Mouse (Mus musculus) limb, embryonic 12.5 days (tissue): ENCODE measurements around the gene Pomc. TPM values are rescaled to one million over a fixed set of nuclear protein-coding genes. Genes with fewer than 3 reads are reported as not detected.
"Not testable (repeated sequence)": the region's sequence is repeated elsewhere in the genome, so short reads cannot be mapped to it uniquely, and the experiment has no call there.

Experiments used
- ATAC-seq: fragments of 200-750 bp; cut with Nextera tagmentation; 2 replicates; pipeline ENCODE4 v1.8.0; 2017; ENCODE audit warnings: low read depth, moderate TSS enrichment; ENCODE audit not compliant: insufficient number of reproducible peaks, insufficient read depth, low FRiP score, low TSS enrichment
- H3K27ac ChIP-seq: fragments of 300-500 bp; sonication (generic); 2 replicates; pipeline ENCODE4 v1.5.1; 2016; ENCODE audit warnings: mild to moderate bottlenecking, moderate library complexity
- H3K27me3 ChIP-seq: fragments of 300-500 bp; sonication (generic); 2 replicates; pipeline ENCODE4 v1.6.1; 2016; ENCODE audit warnings: mild to moderate bottlenecking, moderate library complexity
- H3K36me3 ChIP-seq: fragments of 300-500 bp; sonication (generic); 2 replicates; pipeline ENCODE4 v1.6.1; 2016; ENCODE audit warnings: mild to moderate bottlenecking, moderate library complexity
- H3K4me1 ChIP-seq: fragments of 300-500 bp; sonication (generic); replicated peaks from 2 replicates; pipeline ENCODE4 v1.6.1; 2016
- H3K4me2 ChIP-seq: fragments of 300-500 bp; sonication (generic); 2 replicates; pipeline ENCODE4 v1.6.1; 2016; ENCODE audit warnings: mild to moderate bottlenecking, moderate library complexity
- H3K4me3 ChIP-seq: fragments of 300-500 bp; sonication (generic); replicated peaks from 2 replicates; pipeline ENCODE4 v1.5.1; 2016; ENCODE audit warnings: mild to moderate bottlenecking
- H3K9ac ChIP-seq: fragments of 300-500 bp; sonication (generic); replicated peaks from 2 replicates; pipeline ENCODE4 v1.6.1; 2016; ENCODE audit warnings: mild to moderate bottlenecking, moderate library complexity
- H3K9me3 ChIP-seq: fragments of 300-500 bp; sonication (generic); 2 replicates; pipeline ENCODE4 v1.6.1; 2016; ENCODE audit warnings: mild to moderate bottlenecking, moderate library complexity
- WGBS: fragments of 180-500 bp; shearing (Covaris S2); methylation state at CpG from one replicate; pipeline ENCODE4 v1.1.7; 2016; 5-methylcytosine and 5-hydroxymethylcytosine counted together
- polyA plus RNA-seq: library from polyadenylated mRNA; unstranded; fragments of >200 nt; fragmentation: Nextera tagmentation; extraction: Ambion mirVana; gene quantifications from 2 replicates; pipeline ENCODE4 v1.2.1, GENCODE M21; 2016

Gene Pomc
- polyA plus RNA-seq, 1 experiment from 2014 or later: 5.4 TPM

DNA sequence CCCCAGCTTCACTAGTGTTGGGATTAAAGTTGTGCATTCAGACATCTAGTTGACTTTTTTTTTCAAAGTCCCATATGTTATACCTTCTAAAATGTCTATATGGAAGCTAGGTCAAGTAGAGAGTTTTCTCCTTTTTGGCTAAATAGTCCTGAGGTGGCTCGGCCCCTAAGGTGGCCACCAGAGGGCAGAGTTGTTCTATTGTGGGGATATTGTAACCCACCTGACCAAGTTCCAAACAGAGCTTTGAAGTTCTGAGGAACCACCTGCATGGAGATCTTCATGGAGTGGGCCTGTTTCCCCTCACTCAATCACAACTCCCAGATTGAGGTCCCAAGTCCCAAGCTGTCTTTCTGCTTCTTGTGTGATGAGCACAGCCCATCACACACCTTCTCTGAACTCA, 28.6 kb upstream of the Pomc start:
- H3K27ac ChIP-seq: no peak overlapping the region
- no peak overlapping the region for H3K4me2 ChIP-seq
- no peak for ATAC-seq
- H3K9ac ChIP-seq: no peak overlapping the region
- H3K27me3 ChIP-seq: peaks cover 4% of the 10 kb centered on the region; the same call in 1 of the 2 replicates
- H3K4me1 ChIP-seq: no peaks in the 10 kb centered on the region
- H3K4me3 ChIP-seq: no peak overlapping the region
- WGBS: 3% methylated on average over 1 of the region's 1 CpGs
- H3K9me3 ChIP-seq: no peaks in the 10 kb centered on the region
- H3K36me3 ChIP-seq: no peaks in the 10 kb centered on the region

- Histone ChIP-seq H3K4me3 (no peak overlapping the region), H3K36me3 (no peaks in the 10 kb centered on the region), H3K9me3 (no peaks in the 10 kb centered on the region), H3K27me3 (peaks cover 4% of the 10 kb centered on the region; the same call in 1 of the 2 replicates), H3K4me2 (no peak overlapping the region), H3K4me1 (no peaks in the 10 kb centered on the region), H3K27ac (no peak overlapping the region), H3K9ac (no peak overlapping the region)
- ATAC-seq: no peak
- 81% methylated on average over 3 of the region's 3 CpGs for WGBS
Measured at GRCm38 (mm10) chr12:3928841-3929240, 25.9 kb upstream of the Pomc start.

DNA sequence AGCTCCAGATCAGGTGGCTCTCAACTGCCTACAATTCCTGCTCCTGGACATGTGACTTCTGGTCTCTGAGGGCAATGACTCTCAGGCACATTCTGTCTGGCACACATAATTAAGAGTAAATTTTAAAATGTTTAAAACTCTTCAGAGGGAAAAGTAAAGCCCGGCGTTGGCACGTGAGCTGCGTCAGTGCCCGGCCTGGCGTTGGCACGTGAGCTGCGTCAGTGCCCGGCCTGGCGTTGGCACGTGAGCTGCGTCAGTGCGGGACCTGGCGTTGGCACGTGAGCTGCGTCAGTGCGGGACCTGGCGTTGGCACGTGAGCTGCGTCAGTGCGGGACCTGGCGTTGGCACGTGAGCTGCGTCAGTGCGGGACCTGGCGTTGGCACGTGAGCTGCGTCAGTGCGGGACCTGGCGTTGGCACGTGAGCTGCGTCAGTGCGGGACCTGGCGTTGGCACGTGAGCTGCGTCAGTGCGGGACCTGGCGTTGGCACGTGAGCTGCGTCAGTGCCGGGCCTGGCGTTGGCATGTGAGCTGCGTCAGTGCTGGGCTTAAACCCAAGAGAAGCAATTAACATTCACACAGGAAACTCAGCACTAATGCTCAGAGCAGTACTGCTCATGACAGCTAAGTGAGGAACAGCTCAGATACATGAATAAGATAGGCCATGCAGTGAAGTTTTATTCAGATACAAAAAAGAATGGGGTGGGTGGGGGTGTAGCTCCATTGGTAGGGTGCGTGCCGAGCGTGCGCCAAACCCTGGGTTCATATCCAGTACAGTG, 24.5 kb upstream of the Pomc start:
- H3K4me1 ChIP-seq, H3K27me3 ChIP-seq, H3K4me2 ChIP-seq, H3K36me3 ChIP-seq, H3K27ac ChIP-seq, ATAC-seq, H3K4me3 ChIP-seq, H3K9ac ChIP-seq, H3K9me3 ChIP-seq: not testable (repeated sequence)
- 91% methylated on average over 37 of the region's 47 CpGs for WGBS

- H3K4me2 ChIP-seq: no peak overlapping the region
- ATAC-seq: no peak
- no peak overlapping the region for H3K9ac ChIP-seq
- no peaks in the 10 kb centered on the region for H3K36me3 ChIP-seq
- no peaks in the 10 kb centered on the region for H3K9me3 ChIP-seq
- 43% methylated on average over 11 of the region's 11 CpGs for WGBS
- no peaks in the 10 kb centered on the region for H3K27me3 ChIP-seq
- H3K4me3 ChIP-seq: no peak overlapping the region
- no peak overlapping the region for H3K27ac ChIP-seq
- H3K4me1 ChIP-seq: no peaks in the 10 kb centered on the region
Measured at GRCm38 (mm10) chr12:3942026-3942425, 12.7 kb upstream of the Pomc start.

DNA sequence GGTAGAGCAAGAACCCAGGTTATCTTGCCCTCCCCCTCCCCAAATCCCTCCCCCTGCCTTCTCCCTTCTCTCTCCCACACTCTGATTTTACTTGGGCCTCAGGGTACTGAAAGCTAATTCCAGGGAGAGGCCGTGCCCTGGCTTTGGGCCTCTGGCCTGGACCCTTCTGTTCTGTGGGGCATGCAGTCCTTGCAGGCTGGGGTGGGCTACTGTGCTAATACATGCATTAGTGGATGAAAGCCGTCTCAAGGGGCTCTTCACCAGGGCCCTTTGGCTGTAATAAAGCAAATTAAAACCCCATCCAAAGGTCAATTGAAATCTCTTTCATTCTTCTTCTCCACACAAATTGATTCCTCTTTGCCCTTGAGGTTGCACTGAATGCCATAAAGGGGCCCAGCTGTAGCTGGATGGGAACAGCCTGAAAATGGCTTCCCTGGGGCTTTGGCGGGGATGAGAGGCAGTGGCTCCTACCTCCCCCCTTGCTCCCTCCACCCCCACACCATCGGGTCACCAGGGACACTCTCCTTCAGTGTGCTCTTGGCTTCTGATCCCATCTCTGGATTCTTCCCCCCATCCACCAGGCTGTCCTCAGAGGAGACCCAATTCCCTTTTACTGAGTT, 10.2 kb upstream of the Pomc start:
- H3K9me3 ChIP-seq: no peaks in the 10 kb centered on the region

GRCm38 (mm10) chr12:3947503-3947902, 7.2 kb upstream of the Pomc start:
- Histone ChIP-seq H3K4me2 (no peak overlapping the region), H3K27ac (no peak overlapping the region), H3K9ac (no peak overlapping the region), H3K4me3 (no peak overlapping the region), H3K27me3 (no peaks in the 10 kb centered on the region), H3K36me3 (no peaks in the 10 kb centered on the region), H3K9me3 (no peaks in the 10 kb centered on the region), H3K4me1 (no peaks in the 10 kb centered on the region)
- 72% methylated on average over 6 of the region's 6 CpGs for WGBS
- no peak for ATAC-seq

More for the DNA sequence above, 10.2 kb upstream of the Pomc start:
- Histone ChIP-seq H3K27me3 (no peaks in the 10 kb centered on the region), H3K4me2 (no peak overlapping the region), H3K4me1 (no peaks in the 10 kb centered on the region), H3K36me3 (no peaks in the 10 kb centered on the region), H3K9ac (no peak overlapping the region), H3K27ac (no peak overlapping the region), H3K4me3 (no peak overlapping the region)
- no peak for ATAC-seq
- WGBS: 48% methylated on average over 4 of the region's 4 CpGs

DNA sequence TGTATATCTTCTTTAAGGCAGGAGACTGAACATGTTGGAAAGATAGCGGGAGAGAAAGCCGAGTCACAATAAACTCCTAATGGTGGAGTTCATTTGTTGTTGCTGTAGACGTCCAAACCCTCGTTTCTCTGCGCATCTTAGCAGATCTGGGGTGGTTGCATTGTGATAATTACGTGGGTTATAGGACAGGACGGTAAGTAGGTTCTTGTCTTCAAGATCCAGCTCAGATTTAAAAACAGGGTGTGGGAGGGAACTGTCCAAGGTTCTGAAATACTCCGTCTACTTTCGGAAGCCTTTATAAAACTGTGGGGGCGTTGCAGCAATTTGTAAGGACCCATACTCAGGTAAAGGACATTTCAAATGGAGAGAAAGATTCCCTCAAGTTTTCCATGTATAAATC, 620 bp downstream of the Pomc start:
- no peaks in the 10 kb centered on the region for H3K36me3 ChIP-seq
- no peak for ATAC-seq
- H3K9ac ChIP-seq: no peak overlapping the region
- WGBS: 28% methylated on average over 10 of the region's 10 CpGs
- no peaks in the 10 kb centered on the region for H3K9me3 ChIP-seq
- H3K27ac ChIP-seq: no peak overlapping the region
- H3K27me3 ChIP-seq: peaks cover 20% of the 10 kb centered on the region
- H3K4me2 ChIP-seq: no peak overlapping the region
- H3K4me3 ChIP-seq: no peak overlapping the region
- peaks cover 1% of the 10 kb centered on the region for H3K4me1 ChIP-seq

DNA sequence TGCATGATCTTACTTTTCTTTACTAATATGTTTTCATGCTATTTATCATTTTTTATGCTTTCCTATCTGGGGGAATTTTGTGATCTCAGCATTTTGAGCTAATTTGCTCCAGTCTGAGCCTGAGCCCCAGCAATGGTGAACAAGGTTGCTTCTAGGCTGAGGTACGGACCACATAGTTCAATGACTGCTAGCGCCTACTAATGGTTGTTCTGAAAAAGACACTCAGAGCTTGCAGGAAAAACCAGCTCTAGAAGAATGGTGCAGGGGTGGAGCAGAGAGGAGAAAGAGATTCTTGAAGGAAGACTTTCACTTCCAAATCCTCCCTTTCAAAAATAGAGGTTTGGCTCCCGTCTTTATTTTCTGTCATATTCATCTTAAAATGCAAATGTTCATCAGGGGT, 1.6 kb downstream of the Pomc start:
- Histone ChIP-seq H3K4me1 (peaks cover 5% of the 10 kb centered on the region), H3K9me3 (no peaks in the 10 kb centered on the region), H3K36me3 (no peaks in the 10 kb centered on the region), H3K4me3 (no peak overlapping the region), H3K27me3 (peaks cover 20% of the 10 kb centered on the region), H3K9ac (no peak overlapping the region), H3K4me2 (no peak overlapping the region), H3K27ac (no peak overlapping the region)
- ATAC-seq: no peak
- WGBS: 20% methylated on average over 3 of the region's 3 CpGs

DNA sequence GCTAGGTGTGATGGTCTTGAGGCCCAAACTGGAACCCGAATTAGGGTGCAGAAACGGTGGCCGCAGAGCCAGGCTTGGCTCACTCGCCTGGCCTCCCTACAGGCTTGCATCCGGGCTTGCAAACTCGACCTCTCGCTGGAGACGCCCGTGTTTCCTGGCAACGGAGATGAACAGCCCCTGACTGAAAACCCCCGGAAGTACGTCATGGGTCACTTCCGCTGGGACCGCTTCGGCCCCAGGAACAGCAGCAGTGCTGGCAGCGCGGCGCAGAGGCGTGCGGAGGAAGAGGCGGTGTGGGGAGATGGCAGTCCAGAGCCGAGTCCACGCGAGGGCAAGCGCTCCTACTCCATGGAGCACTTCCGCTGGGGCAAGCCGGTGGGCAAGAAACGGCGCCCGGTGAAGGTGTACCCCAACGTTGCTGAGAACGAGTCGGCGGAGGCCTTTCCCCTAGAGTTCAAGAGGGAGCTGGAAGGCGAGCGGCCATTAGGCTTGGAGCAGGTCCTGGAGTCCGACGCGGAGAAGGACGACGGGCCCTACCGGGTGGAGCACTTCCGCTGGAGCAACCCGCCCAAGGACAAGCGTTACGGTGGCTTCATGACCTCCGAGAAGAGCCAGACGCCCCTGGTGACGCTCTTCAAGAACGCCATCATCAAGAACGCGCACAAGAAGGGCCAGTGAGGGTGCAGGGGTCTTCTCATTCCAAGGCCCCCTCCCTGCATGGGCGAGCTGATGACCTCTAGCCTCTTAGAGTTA, 5.2 kb downstream of the Pomc start:
- H3K4me3 ChIP-seq: peak overlapping the region; percentile 65
- peaks cover 4% of the 10 kb centered on the region for H3K27me3 ChIP-seq
- peak overlapping the region; percentile 79 for H3K4me2 ChIP-seq
- peak; percentile 90 for ATAC-seq
- peaks cover 5% of the 10 kb centered on the region for H3K4me1 ChIP-seq
- no peaks in the 10 kb centered on the region for H3K9me3 ChIP-seq
- peak overlapping the region; percentile 95 for H3K27ac ChIP-seq
- 2% methylated on average over 53 of the region's 53 CpGs for WGBS
- peak overlapping the region; percentile 78 for H3K9ac ChIP-seq
- H3K36me3 ChIP-seq: no peaks in the 10 kb centered on the region

DNA sequence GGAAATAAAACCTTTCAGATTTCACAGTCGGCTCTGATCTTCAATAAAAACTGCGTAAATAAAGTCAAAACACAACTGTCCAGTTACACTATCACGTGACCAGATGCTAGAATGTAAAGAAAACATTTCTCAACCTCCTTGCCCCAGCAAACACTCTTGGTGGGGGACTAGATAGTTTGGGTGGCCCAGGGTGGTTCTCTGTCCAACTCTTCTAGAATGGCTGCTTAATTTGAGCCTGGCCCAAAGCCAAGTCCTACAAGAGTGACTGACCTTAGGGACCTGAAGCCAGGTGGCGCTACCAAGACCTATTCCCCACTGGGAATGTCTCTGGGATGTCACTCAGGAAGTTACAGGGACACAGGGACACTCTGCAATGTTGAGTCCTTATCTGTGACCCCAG, 5.8 kb downstream of the Pomc start:
- peak overlapping the region; percentile 65 for H3K4me3 ChIP-seq
- peak overlapping the region; percentile 78 for H3K9ac ChIP-seq
- H3K27ac ChIP-seq: peak overlapping the region; percentile 95; the same call in 1 of the 2 replicates
- H3K36me3 ChIP-seq: 0 out of 2 replicates have a peak, but pooled peaks cover 2% of the 10 kb centered on the region
- peaks cover 5% of the 10 kb centered on the region for H3K4me1 ChIP-seq
- no peaks in the 10 kb centered on the region; the same call in 1 of the 2 replicates for H3K27me3 ChIP-seq
- H3K4me2 ChIP-seq: peak overlapping the region; percentile 79
- WGBS: 48% methylated on average over 4 of the region's 4 CpGs
- H3K9me3 ChIP-seq: no peaks in the 10 kb centered on the region
- ATAC-seq: no peak

- Histone ChIP-seq H3K9ac (no peak overlapping the region), H3K27me3 (no peaks in the 10 kb centered on the region), H3K36me3 (peaks cover 47% of the 10 kb centered on the region), H3K4me2 (no peak overlapping the region), H3K4me3 (no peak overlapping the region), H3K4me1 (no peaks in the 10 kb centered on the region), H3K9me3 (no peaks in the 10 kb centered on the region), H3K27ac (no peak overlapping the region)
- WGBS: 92% methylated on average over 4 of the region's 4 CpGs
- no peak for ATAC-seq
Measured at GRCm38 (mm10) chr12:3967196-3967595, 12.4 kb downstream of the Pomc start.
